Mouse (Mus musculus): ENCODE data around the gene Pla2g16. TPM values are rescaled to one million over a fixed set of nuclear protein-coding genes. Genes with fewer than 3 reads are reported as not detected.

Gene Pla2g16
- total RNA-seq, 1 experiment from 2014 or later = 13.8 TPM

DNA sequence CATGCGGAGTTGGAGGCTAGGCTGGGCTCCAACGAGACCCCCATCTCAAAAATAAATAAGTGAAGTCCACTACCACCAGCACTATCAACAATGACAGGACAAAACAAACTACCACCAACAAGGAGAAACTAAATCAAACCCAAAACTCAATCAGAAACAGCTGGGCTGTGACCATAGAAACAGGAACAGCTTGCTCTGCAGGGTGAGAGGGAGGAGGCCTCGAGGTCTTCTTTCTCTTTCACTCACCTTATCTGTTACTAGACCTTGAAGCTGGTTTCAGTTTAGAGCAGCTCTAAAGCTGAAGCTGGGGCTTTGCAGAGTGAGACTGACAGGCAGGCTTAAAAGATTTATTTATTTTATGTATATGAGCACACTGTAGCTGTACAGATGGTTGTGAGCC lies 4.2 kb downstream of the Pla2g16 start:
- no peak for ATAC-seq (ENCODE audit: extremely low read depth, insufficient number of reproducible peaks, low FRiP score, poor library complexity, severe bottlenecking)

DNA sequence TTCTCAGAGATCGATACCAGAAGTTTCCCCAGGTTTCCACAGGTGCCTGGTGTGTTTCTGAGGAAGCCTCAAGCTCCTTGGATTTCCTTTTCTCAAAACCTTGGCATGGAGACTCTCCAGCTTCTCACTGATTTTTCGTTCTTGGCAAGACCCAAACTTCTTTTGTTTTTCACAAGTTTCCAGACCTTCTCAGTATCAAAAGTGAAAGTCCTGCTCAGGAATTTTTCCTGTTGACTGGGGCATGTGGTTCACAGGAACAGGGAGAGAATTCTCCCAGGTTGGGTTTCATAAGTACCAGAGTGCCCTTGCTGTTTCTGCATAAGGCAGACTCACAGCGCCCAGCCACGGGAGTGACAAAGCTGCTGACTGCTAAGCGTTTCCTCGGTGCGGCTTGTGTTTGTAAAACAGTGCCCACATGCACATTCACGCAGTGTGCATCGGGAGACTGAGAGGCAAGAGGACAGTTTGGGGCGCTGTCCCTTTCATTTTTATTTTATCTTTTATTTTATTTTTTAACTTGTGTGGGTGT lies 5.4 kb downstream of the Pla2g16 start:
- ATAC-seq (ENCODE audit: extremely low read depth, insufficient number of reproducible peaks, low FRiP score, poor library complexity, severe bottlenecking) = no peak

DNA sequence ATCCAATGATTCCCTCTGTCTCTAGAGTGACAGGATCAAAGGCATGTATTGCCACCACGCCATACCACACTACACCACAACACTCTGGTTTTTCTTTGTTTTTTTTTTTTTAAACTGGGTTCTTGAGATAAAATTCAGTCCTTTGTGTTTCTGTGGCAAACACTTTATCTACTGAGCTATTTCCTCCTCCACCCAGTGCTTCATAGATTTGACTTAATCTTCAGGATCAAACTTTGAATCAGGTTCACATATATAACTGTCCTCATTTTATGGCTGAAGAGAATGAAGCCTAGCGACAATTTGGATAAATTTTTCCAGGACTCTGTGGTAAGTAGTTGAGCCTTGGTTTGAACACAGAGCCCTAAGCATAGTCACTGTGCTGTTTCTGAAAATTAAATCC lies 6.4 kb downstream of the Pla2g16 start:
- ATAC-seq (ENCODE audit: extremely low read depth, insufficient number of reproducible peaks, low FRiP score, poor library complexity, severe bottlenecking) = no peak

DNA sequence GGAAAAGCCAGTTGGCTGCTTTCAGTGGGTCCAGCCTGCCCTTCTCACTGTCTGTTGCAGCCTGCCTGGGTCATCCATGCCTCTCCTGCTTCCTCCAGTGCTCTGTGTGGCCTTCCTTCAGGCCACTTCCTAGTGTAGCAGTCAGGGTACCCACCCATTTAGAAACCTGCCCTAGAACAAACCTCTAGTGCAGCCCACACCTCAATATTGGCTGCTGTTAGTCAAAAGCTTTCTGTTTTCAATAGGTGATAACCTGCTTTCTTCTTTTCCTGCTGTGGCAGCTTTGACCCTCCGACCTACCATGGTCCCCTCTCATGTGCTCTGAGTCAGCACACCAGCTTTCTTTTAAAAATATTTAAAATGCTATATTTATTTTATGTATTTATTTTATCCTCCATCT lies 7.2 kb downstream of the Pla2g16 start:
- ATAC-seq (ENCODE audit: extremely low read depth, insufficient number of reproducible peaks, low FRiP score, poor library complexity, severe bottlenecking) = no peak

DNA sequence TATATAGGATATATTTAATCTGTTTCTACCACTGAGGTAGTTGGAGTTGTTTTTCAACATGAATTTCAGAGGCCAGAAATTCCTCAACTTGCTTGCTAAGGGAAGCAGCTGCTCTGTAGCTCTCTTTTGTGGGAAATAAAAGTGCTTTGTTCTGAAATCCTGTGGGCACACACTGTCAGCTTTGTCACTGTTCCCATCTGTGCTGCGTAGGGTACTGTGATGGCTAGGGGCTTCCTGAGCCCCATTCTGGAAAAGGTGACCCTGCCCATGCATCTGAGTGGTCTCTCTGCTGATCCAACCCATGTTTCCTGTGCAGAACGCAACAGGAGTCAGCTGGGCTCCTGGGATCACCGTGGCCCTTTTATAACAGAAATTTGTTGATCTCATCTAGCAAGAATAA lies 9.6 kb downstream of the Pla2g16 start:
- ATAC-seq (ENCODE audit: extremely low read depth, insufficient number of reproducible peaks, low FRiP score, poor library complexity, severe bottlenecking) = no peak

DNA sequence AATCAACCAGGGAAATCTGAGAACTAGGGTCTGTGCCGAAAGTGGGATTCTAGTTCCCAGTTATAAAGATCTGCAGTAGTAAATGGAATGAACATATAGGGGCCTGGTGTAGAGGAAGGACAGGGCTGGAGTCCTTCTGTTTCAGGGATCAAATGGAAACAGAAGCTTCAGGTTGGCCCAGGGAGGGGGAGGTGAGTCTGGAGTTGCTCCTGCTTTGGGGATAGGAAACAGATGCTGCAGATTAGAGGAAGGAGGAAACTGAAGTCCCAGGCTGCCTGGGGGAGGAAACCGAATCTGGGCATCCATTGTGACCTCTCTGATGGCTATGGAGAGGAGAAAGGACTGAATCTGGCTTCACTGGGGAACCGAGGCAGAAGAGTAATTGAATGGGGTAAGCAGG lies 11.1 kb downstream of the Pla2g16 start:
- ATAC-seq (ENCODE audit: extremely low read depth, insufficient number of reproducible peaks, low FRiP score, poor library complexity, severe bottlenecking) = no peak

DNA sequence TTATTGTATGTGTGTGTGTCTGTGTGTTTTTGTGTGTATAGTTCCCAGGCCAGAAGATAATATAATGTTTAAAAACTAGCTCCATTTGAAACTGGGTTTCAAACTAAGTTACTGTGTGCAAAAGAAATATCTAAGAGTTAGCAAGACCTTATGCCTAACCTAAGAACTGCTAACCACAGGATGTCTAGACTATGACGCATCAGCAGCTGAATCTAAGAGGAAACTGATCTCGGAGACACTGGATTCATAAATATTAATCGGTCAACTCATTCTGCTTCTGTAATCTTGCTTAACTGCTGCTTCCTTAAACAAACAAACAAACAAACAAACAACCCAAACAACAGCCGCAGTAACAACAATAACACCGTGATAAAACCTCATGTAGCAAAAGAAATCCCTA lies 12.4 kb downstream of the Pla2g16 start:
- ATAC-seq (ENCODE audit: extremely low read depth, insufficient number of reproducible peaks, low FRiP score, poor library complexity, severe bottlenecking) = no peak

DNA sequence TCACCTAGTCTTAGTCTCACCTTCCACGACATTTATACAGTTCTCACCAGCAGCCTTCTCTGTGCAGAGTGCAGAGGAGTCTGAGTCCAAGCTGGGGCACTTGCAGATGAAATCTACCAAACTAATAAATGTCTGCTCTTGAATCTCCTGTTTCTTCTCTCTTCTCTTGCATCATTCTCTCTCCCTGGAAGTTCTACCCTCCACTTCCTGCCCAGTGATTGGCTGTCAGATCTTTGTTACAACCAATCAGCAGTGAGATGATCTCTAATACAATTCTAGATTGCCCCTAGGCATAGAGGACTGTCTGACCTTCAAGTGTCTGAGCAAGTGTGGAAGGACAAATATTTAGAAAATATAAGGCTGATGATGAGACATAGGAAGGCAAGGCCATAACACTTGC lies 18.9 kb downstream of the Pla2g16 start:
- ATAC-seq (ENCODE audit: extremely low read depth, insufficient number of reproducible peaks, low FRiP score, poor library complexity, severe bottlenecking) = no peak

DNA sequence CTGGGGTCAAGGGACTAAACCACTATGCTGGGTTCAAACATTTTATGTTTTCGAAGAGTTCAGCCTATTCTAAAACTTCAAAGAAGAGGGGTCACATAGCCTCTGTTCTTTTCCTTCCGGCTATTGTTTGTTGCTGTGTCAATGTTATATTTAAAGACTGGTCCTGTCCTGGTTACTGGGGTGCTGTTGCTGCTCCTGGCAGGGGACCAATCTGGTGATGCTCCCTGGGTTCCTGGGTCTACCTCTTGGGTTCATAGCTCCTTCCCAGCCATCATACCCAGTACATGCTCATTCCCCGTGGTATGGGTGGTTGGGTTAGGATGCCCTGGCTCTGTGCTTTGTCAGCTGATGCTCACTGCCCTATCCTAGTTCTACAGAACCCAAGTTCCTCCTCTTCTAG lies 20.5 kb downstream of the Pla2g16 start:
- ATAC-seq (ENCODE audit: extremely low read depth, insufficient number of reproducible peaks, low FRiP score, poor library complexity, severe bottlenecking) = no peak

DNA sequence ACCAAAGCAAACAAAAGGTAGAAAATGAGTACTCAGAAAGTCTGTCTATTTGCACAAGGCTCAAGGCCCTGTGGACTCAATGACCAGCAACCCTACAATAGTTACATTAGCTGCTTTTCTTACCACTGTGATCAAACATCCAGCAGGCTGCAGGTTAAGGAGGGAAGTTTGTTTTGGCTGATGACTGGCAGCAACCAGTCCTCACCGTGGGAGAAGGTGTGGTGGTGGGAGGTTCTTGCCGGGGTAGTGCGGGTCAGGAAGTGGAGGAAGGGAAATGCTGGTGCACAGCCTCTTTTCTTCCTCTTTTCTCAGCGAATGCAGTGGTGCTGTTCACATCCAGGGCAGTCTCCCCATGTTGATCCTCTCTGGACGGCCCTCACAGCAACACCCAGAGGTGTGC lies 23.8 kb downstream of the Pla2g16 start:
- no peak for ATAC-seq (ENCODE audit: extremely low read depth, insufficient number of reproducible peaks, low FRiP score, poor library complexity, severe bottlenecking)

DNA sequence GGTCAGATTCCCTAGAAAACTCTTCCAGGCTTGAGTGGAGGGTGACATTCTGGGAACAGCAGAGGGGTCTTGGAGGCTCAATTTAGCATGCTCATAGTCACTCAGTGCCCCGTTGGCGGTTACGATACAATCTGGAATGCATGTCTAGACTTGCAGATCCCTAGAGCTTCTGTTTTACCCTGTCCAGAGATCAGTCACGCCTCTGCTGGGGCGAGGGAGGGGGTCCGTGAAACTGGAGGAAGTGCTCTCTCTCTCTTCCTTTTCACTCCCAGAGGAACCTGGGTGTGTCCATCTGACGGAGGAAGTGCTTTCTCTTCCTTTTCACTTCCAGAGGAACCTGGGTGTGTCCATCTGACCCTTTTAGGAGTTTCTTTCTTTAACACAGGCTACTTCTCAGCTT lies 25.8 kb downstream of the Pla2g16 start:
- ATAC-seq (ENCODE audit: extremely low read depth, insufficient number of reproducible peaks, low FRiP score, poor library complexity, severe bottlenecking) = no peak

DNA sequence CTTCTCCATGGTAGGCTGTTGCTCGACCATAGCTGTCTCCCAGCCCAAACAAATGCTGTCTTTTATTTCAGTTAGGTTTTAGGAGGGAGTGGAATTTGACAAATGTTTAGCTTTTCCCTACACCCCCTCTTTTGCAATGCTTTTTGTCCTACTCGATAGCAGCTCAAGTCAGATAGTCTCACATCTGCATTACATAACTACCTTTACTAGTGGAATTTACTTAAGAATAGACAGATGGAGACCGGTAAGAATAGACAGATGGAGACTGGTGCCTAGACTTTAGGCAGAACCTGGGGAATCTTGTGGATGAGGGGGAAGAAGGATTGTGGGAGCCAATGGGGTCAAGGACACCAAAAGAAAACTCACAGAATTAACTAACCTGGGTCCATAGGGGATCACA lies 26.3 kb downstream of the Pla2g16 start:
- no peak for ATAC-seq (ENCODE audit: extremely low read depth, insufficient number of reproducible peaks, low FRiP score, poor library complexity, severe bottlenecking)

DNA sequence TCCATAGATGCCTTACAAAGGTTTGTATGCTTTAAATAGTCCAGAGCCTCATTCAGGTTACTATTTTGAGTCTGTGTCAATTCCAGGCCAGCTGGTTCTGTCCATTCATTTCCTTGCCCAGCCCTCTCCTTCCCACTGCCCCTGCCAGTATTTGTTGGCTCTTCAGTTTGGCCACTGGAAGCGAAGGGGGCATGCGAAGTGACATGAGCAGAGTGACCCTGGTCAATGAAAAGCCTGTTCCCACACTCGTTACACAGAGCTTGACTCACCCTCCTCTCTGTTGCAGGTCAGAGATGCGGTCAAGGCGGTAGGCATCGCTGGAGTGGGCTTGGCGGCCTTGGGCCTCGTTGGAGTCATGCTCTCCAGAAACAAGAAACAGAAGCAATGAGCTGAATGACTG lies 28.0 kb downstream of the Pla2g16 start:
- ATAC-seq (ENCODE audit: extremely low read depth, insufficient number of reproducible peaks, low FRiP score, poor library complexity, severe bottlenecking) = no peak

DNA sequence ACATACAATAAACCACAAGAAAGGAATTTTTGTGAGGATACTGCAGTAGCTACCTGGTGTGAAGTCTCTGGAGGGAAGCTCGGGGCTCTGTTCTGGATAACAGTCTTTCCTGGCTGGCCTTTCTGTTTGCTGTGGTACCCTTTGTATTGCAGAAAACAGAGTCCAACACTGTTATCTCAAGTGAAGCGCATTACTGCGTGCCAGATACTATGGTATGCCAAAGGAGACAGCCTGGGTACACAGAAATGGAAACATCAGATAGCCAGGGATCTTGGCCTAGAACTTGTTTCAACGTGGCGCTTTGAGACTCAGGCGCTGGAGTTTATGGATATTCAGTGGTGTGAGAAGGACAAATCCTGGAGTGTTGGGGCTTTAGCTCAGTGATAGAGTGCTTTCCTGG lies 28.5 kb downstream of the Pla2g16 start:
- no peak for ATAC-seq (ENCODE audit: extremely low read depth, insufficient number of reproducible peaks, low FRiP score, poor library complexity, severe bottlenecking)

DNA sequence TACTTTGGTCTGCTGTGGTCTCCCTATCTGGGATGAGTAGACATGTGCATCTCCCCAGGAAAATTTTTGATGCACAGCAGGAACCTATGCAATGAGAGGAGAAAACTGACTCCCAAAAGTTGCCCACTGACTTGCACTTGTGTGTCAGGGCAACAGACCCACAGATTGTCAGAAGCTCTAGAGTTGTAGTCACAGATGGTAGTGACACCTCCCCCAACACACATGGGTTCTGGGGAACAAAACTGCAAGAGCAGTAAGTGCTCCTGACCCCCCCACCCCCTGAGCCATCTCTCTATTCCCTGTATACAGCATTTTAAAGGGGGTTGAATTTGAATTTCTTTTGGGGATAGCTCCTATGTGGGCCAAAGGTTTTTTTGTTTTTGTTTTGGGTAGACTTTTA lies 33.5 kb downstream of the Pla2g16 start:
- ATAC-seq (ENCODE audit: extremely low read depth, insufficient number of reproducible peaks, low FRiP score, poor library complexity, severe bottlenecking) = no peak

DNA sequence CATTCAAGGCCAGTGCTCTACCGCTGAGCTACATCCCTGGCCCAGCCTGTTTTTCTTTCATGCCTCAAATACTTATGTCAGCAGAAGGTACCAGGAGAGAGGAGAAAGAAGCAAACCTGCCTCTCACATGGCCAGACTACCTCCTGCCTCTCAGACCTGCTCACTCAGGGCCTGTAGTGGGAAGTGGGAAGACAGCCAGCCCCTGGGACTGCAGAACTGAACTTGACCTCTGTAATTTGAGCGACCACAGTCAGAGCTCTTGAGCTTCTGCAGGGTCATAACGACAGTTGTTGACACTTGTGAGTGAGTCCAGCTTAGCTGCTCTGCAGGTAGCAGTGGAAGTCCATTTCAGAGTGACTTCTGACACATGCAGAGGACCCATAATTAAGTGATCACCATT lies 34.8 kb downstream of the Pla2g16 start:
- no peak for ATAC-seq (ENCODE audit: extremely low read depth, insufficient number of reproducible peaks, low FRiP score, poor library complexity, severe bottlenecking)

DNA sequence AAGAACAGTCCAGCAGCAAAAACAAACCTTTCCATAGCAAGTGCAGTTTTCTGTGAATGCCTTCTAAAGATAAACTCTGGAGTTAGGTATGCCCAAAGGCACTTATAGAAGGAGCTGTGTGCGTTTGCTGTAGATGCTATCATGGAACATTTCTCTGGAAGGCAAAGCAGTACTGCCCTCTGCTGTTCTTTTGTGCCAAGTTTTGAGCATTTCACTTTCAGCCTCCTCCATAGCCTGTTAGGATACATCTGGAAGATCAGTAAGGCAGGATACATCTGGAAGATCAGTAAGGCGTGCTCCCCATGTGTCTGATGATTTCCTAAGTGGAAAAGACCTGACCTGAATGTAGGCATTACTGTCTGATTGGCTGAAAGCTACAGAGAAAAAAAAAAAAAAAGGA lies 38.3 kb downstream of the Pla2g16 start:
- no peak for ATAC-seq (ENCODE audit: extremely low read depth, insufficient number of reproducible peaks, low FRiP score, poor library complexity, severe bottlenecking)

DNA sequence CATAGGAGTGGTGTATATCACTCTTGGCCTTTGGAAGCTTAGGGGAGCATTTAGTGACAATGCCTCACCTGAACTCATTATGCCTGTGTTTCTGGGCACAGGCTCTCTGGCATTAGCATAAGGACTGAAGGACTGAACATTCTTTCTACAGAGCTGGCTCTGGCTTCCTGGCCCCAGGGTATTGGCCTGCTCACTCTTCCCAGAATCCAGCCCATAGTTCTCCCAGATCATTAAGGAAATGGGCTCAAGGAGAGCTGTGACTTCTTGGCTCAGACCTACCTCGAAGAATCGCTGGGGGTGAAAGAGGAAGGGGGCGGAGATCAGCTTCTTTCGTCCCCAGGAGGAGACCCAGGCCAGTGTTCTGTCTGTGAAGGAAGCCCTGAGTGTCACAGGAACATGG lies 41.2 kb downstream of the Pla2g16 start:
- no peak for ATAC-seq (ENCODE audit: extremely low read depth, insufficient number of reproducible peaks, low FRiP score, poor library complexity, severe bottlenecking)

DNA sequence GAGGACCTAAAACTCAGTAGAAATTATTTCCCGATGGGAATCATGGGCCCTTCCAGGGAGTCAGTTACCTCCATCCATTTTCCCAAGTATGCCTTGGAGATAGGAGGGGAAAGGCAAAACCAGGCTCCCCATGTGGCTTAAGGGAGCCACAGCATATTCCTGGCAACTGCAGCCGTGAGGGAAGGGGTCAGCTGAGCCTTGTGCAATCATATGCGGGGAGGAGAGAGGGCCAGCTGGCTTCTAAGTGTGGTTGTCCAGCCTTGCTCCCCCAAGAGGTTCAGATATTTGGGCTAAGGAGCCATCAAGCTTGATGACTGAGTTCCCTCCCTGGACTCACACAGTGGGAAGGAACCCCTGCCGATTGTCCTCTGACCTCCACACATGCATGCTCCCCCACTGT lies 44.3 kb downstream of the Pla2g16 start:
- no peak for ATAC-seq (ENCODE audit: extremely low read depth, insufficient number of reproducible peaks, low FRiP score, poor library complexity, severe bottlenecking)

DNA sequence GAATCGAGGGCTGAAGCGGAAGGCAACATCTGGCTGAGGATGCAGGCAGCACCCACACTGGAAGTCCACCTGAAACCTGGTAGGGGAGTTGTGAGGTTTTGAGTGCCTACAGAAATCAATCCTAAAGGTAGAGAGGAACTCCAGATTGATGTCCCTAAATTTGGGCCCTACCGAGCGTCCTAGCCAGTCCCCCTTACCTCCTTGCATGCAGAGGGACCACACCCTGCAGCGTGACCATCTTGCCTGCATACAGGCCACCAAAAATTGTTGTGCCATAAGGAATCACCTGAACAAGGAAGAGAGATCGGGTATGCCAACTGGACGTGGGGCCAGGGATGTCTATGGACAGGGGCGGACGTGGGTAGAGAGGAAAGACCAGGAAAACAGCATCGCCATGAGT lies 46.8 kb downstream of the Pla2g16 start:
- no peak for ATAC-seq (ENCODE audit: extremely low read depth, insufficient number of reproducible peaks, low FRiP score, poor library complexity, severe bottlenecking)

DNA sequence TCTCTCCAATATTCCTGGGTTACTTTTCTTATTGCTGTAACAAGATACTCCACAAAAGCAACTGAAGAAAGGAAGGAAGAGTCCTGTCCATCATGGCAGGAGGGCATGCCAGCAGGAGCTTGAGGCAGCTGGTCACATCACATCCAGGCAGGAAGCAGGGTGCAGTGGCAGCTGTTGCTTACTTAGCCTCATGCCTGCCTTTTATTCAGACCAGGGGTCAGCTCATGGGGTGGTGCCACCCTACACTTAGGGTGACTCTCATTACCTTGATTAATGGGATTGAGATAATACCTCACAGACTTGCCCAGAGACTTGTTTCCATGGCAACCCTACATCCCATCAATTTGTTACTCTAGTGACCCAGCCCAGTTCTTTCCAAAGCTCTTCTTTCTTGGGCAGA lies 47.8 kb downstream of the Pla2g16 start:
- no peak for ATAC-seq (ENCODE audit: extremely low read depth, insufficient number of reproducible peaks, low FRiP score, poor library complexity, severe bottlenecking)
